Mouse (Mus musculus) bone marrow, adult 2 months (tissue): Measurements from ENCODE around the gene Gab1.

Experiments
- CTCF ChIP-seq: fragments of 200-500 bp; IDR thresholded peaks from 2 replicates; pipeline ENCODE4 v1.5.1; 2011; ENCODE audit warnings: low read length, control low read depth; ENCODE audit not compliant: control insufficient read depth, insufficient read depth
- POLR2A ChIP-seq: fragments of 200-500 bp; IDR thresholded peaks from 2 replicates; pipeline ENCODE4 v1.6.1; 2011; ENCODE audit warnings: low read depth, mild to moderate bottlenecking, control low read depth, low read length, borderline replicate concordance; ENCODE audit not compliant: control insufficient read depth

GRCm38 (mm10) chr8:80851648-80852047 is 28.7 kb downstream of the Gab1 start:
- no peak for TF ChIP-seq CTCF
- TF ChIP-seq POLR2A, result no peak
